Mouse (Mus musculus) testis, adult 2 months (tissue): ENCODE measurements at regions not wholly inside any gene's neighbourhood (a gene's known extent, or its start where the extent isn't known, plus 50 kb on each side); places are given as distances from the start of the nearest gene placed in this dataset.

Experiments used
- CTCF ChIP-seq: fragments of 200-500 bp; IDR thresholded peaks from 2 replicates; pipeline ENCODE4 v1.5.1; 2012; ENCODE audit warnings: low read depth, mild to moderate bottlenecking, inconsistent platforms, low read length, moderate library complexity; ENCODE audit not compliant: control insufficient read depth, insufficient read depth, insufficient replicate concordance
- POLR2A ChIP-seq: fragments of 200-500 bp; IDR thresholded peaks from 2 replicates; pipeline ENCODE4 v1.6.1; 2012; ENCODE audit warnings: low read depth, mild to moderate bottlenecking, inconsistent platforms, low read length, moderate library complexity; ENCODE audit not compliant: control insufficient read depth

- TF ChIP-seq CTCF (no peak), POLR2A (no peak)
Observed at GRCm38 (mm10) chr17:9929448-9930088, 260.1 kb upstream of the Pabpc6 start.
